Mouse (Mus musculus) neural tube, embryonic 14.5 days (tissue): Measurements from ENCODE around the gene Rdh1. TPM values are rescaled to one million over a fixed set of nuclear protein-coding genes. Genes with fewer than 3 reads are reported as not detected.
"Not testable (repeated sequence)": the region's sequence is repeated elsewhere in the genome, so short reads cannot be mapped to it uniquely, and the experiment has no call there.

Experiments used
- ATAC-seq: fragments of 200-750 bp; cut with Nextera tagmentation; 2 replicates; pipeline ENCODE4 v1.8.0; 2017; ENCODE audit warnings: low read depth, mild to moderate bottlenecking, moderate TSS enrichment, moderate library complexity
- H3K27ac ChIP-seq: fragments of 300-500 bp; sonication (generic); 2 replicates; pipeline ENCODE4 v1.5.1; 2014; ENCODE audit warnings: low read depth, mild to moderate bottlenecking, control low read depth, low read length, moderate library complexity, mixed read lengths
- H3K27me3 ChIP-seq: fragments of 300-500 bp; sonication (generic); 2 replicates; pipeline ENCODE4 v1.6.1; 2014; ENCODE audit warnings: low read length; ENCODE audit not compliant: control insufficient read depth, insufficient read depth
- H3K36me3 ChIP-seq: fragments of 300-500 bp; sonication (generic); 2 replicates; pipeline ENCODE4 v1.6.1; 2014; ENCODE audit warnings: low read length, mixed read lengths; ENCODE audit not compliant: control insufficient read depth, insufficient read depth
- H3K4me1 ChIP-seq: fragments of 300-500 bp; sonication (generic); 2 replicates; pipeline ENCODE4 v1.6.1; 2014; ENCODE audit warnings: low read length; ENCODE audit not compliant: control insufficient read depth, insufficient read depth
- H3K4me2 ChIP-seq: fragments of 300-500 bp; sonication (generic); 2 replicates; pipeline ENCODE4 v1.6.1; 2014; ENCODE audit warnings: mild to moderate bottlenecking, low read depth, low read length, control low read depth
- H3K4me3 ChIP-seq: fragments of 300-500 bp; sonication (generic); 2 replicates; pipeline ENCODE4 v1.5.1; 2014; ENCODE audit warnings: low read depth, low read length, control low read depth, mixed read lengths
- H3K9ac ChIP-seq: fragments of 300-500 bp; sonication (generic); replicated peaks from 2 replicates; pipeline ENCODE4 v1.6.1; 2014; ENCODE audit warnings: low read depth, mild to moderate bottlenecking, control low read depth, low read length, mixed read lengths
- H3K9me3 ChIP-seq: fragments of 300-500 bp; sonication (generic); 2 replicates; pipeline ENCODE4 v1.6.1; 2016; ENCODE audit warnings: low read length; ENCODE audit not compliant: control insufficient read depth
- WGBS: fragments of 180-500 bp; shearing (Covaris S2); extraction: QIAGEN DNeasy Blood & Tissue Kit; methylation state at CpG from one replicate; pipeline ENCODE4 v1.1.7; 2014; 5-methylcytosine and 5-hydroxymethylcytosine counted together
- polyA plus RNA-seq: library from polyadenylated mRNA; unstranded; fragments of >200 nt; fragmentation: Nextera tagmentation; extraction: Ambion mirVana; gene quantifications from 2 replicates; pipeline ENCODE4 v1.2.1, GENCODE M21; 2014

Gene Rdh1
- polyA plus RNA-seq, 1 experiment from 2014 or later, result not detected

GRCm38 (mm10) chr10:127801612-127802011 lies 42.1 kb downstream of the Rdh1 start:
- Histone ChIP-seq H3K27ac (no peak overlapping the region), H3K4me1 (no peaks in the 10 kb centered on the region), H3K27me3 (no peaks in the 10 kb centered on the region), H3K9ac (no peak overlapping the region), H3K9me3 (no peaks in the 10 kb centered on the region), H3K4me2 (no peak overlapping the region), H3K4me3 (no peak overlapping the region), H3K36me3 (no peaks in the 10 kb centered on the region)
- WGBS, result 80% methylated on average over 2 of the region's 2 CpGs
- ATAC-seq, result no peak

GRCm38 (mm10) chr10:127802236-127802635 lies 42.7 kb downstream of the Rdh1 start:
- Histone ChIP-seq H3K4me1 (no peaks in the 10 kb centered on the region), H3K4me3 (no peak overlapping the region), H3K27me3 (no peaks in the 10 kb centered on the region), H3K27ac (no peak overlapping the region), H3K9me3 (no peaks in the 10 kb centered on the region), H3K4me2 (no peak overlapping the region), H3K36me3 (no peaks in the 10 kb centered on the region), H3K9ac (no peak overlapping the region)
- no peak for ATAC-seq
- WGBS, result 86% methylated on average over 5 of the region's 5 CpGs

- Histone ChIP-seq H3K27ac (no peak overlapping the region), H3K9me3 (no peaks in the 10 kb centered on the region), H3K36me3 (no peaks in the 10 kb centered on the region), H3K4me2 (no peak overlapping the region), H3K9ac (no peak overlapping the region), H3K4me3 (no peak overlapping the region), H3K4me1 (no peaks in the 10 kb centered on the region), H3K27me3 (no peaks in the 10 kb centered on the region)
- ATAC-seq, result no peak
- WGBS, result 70% methylated on average over 7 of the region's 7 CpGs
These were observed 44.9 kb downstream of the Rdh1 start for GRCm38 (mm10) chr10:127804416-127804815.

GRCm38 (mm10) chr10:127815888-127816287 lies 56.4 kb downstream of the Rdh1 start:
- no peaks in the 10 kb centered on the region for H3K4me1 ChIP-seq
- H3K9me3 ChIP-seq, result no peaks in the 10 kb centered on the region

GRCm38 (mm10) chr10:127817268-127817910 lies 57.9 kb downstream of the Rdh1 start:
- H3K36me3 ChIP-seq, H3K9ac ChIP-seq, H3K27me3 ChIP-seq, H3K4me2 ChIP-seq, H3K27ac ChIP-seq, H3K4me1 ChIP-seq, ATAC-seq, H3K4me3 ChIP-seq, H3K9me3 ChIP-seq: not testable (repeated sequence)
- WGBS, result 80% methylated on average over 4 of the region's 4 CpGs

More at GRCm38 (mm10) chr10:127815888-127816287, 56.4 kb downstream of the Rdh1 start:
- Histone ChIP-seq H3K27me3 (no peaks in the 10 kb centered on the region), H3K27ac (no peak overlapping the region), H3K4me3 (no peak overlapping the region), H3K36me3 (no peaks in the 10 kb centered on the region), H3K4me2 (no peak overlapping the region), H3K9ac (no peak overlapping the region)
- no peak for ATAC-seq

Other genes with a start within 250 kb of the Rdh1 start
- 9.7 and 13.5 TPM in 2 replicates for gene Ndufa4l2, start 244.8 kb upstream of the Rdh1 start, polyA plus RNA-seq
- 44.9 and 46.8 TPM in 2 replicates for gene Shmt2, start 237.3 kb upstream of the Rdh1 start, polyA plus RNA-seq
- 80.1 and 80.4 TPM in 2 replicates for gene Nxph4, start 225.2 kb upstream of the Rdh1 start, polyA plus RNA-seq
- 110 and 125 TPM in 2 replicates for gene Lrp1, start 138.6 kb upstream of the Rdh1 start, polyA plus RNA-seq
- gene Stat6, start 116.7 kb upstream of the Rdh1 start, polyA plus RNA-seq, result 1.8 and 5.3 TPM in 2 replicates
- gene Nemp1, start 92.8 kb upstream of the Rdh1 start, polyA plus RNA-seq, result 3.0 and 3.4 TPM in 2 replicates
- gene Nab2, start 91.2 kb upstream of the Rdh1 start, polyA plus RNA-seq, result 0.79 and 2.2 TPM in 2 replicates
- gene Myo1a, start 54.6 kb upstream of the Rdh1 start, polyA plus RNA-seq, result 0.28 and 1.1 TPM in 2 replicates
- 0.32 TPM in 1 of 2 replicates, not detected in the other for gene Tac2, start 35.2 kb upstream of the Rdh1 start, polyA plus RNA-seq
- gene Zbtb39, start 20.2 kb upstream of the Rdh1 start, polyA plus RNA-seq, result 4.8 TPM in 2 replicates
- gene Gpr182, start 8.0 kb upstream of the Rdh1 start, polyA plus RNA-seq, result 0.13 and 0.33 TPM in 2 replicates
- gene Rdh16f1, start 66 bp downstream of the Rdh1 start, polyA plus RNA-seq, result 0.25 TPM in 1 of 2 replicates, not detected in the other
- gene Rdh9, start 16.7 kb downstream of the Rdh1 start, polyA plus RNA-seq, result 0.22 TPM in 1 of 2 replicates, not detected in the other
- not detected in 2 replicates for gene Rdh16, start 41.4 kb downstream of the Rdh1 start, polyA plus RNA-seq
- not detected in 2 replicates for gene Rdh19, start 90.2 kb downstream of the Rdh1 start, polyA plus RNA-seq
- not detected in 2 replicates for gene Rdh16f2, start 106.8 kb downstream of the Rdh1 start, polyA plus RNA-seq
- not detected in 2 replicates for gene Rdh7, start 129.1 kb downstream of the Rdh1 start, polyA plus RNA-seq
- gene Sdr9c7, start 138.8 kb downstream of the Rdh1 start, polyA plus RNA-seq, result not detected in 2 replicates
- gene Hsd17b6, start 247.9 kb downstream of the Rdh1 start, polyA plus RNA-seq, result not detected in 2 replicates